Mouse (Mus musculus): Measurements from ENCODE around the gene Smug1.

DNA sequence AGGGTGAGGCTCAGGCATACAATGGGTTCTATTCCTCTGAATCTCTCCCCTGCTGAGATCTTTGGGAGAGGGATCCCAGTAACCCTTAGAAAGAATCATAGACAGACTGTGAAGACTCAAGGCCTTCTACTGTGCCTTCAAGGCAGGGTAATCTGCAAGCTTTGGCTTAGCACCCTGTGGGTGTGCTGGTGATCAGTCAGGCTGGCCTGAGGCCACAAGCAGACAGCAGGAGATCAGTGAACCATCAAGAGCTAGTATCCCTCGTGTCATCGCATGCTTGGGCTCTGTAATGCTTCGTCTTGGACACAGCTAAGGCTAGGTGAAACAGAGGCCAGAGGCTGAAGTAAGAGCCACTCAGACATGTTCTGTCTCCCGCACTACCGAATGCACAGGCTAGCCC is 6.4 kb upstream of the Smug1 start:
- TF ChIP-seq CTCF (IDR thresholded peaks at IDR 0.05; ENCODE audit: low read depth, low read length) = no peak
- TF ChIP-seq POLR2A (IDR thresholded peaks at IDR 0.05; ENCODE audit: borderline replicate concordance, low read depth, low read length) = no peak
